Mouse (Mus musculus) mouse trophoblast stem cell (cell line): ENCODE measurements around the gene Ppif.

Experiments used
- in situ Hi-C, 2 experiments: fragments of 300-500 bp; cut with MseI, MboI; formaldehyde crosslinking; loops; 2 replicates in 1 of 2; 3 replicates in 1 of 2; pipeline ENCODE4 v1.15.1; 2025

Ppif gene

DNA sequence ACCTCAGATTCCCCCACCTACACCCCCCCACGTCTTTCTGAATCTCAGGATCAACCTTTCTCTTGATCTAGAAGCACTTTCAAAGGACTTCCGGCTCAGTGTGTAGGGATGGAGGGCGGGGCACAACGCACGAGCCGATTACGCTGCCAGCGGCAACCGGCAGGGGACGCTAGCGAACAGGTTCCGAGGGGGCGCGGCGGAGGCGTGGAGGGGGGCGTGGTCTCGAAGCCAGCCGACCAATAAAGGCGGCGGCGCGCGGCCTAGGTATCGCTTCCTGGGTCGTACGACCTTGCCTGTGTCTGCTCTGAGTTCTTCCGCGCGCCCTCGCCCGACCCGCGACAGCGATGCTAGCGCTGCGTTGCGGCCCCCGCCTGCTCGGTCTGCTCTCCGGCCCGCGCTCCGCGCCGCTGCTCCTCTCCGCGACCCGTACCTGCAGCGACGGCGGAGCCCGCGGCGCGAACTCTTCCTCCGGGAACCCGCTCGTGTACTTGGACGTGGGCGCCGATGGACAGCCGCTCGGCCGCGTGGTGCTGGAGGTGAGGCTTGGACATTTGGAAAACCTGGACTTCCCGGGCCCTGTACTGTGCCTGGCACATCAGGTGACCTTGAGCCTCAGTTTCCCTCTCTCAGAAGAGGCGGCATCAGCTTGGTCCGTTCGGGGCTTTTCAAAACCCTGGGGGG lies at the start of gene Ppif:
Gene Ppif (plus strand): TSS at position 267 of the 681 bp plus-strand sequence.
- in situ Hi-C loops, result no loop called here

DNA sequence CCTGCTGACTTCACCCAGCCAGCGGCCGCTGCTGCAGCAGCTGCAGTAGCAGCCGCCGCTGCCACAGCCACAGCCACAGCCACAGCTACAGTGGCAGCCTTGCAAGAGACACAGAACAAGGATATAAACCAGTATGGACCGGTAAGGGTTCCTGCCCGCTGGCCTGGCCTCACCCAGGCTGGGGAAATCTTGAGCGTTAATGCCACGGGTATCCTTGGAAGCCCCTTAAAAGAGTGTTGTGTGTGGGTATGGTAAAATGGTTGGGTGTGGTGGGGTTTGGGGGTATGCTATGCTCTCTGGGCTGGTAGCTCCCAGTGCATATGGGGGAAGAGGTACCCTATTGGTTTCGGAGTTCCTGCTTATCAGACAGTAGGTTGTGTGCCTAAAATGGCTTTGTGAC lies 48.2 kb upstream of the Ppif start:
- in situ Hi-C loops, result no loop called here

DNA sequence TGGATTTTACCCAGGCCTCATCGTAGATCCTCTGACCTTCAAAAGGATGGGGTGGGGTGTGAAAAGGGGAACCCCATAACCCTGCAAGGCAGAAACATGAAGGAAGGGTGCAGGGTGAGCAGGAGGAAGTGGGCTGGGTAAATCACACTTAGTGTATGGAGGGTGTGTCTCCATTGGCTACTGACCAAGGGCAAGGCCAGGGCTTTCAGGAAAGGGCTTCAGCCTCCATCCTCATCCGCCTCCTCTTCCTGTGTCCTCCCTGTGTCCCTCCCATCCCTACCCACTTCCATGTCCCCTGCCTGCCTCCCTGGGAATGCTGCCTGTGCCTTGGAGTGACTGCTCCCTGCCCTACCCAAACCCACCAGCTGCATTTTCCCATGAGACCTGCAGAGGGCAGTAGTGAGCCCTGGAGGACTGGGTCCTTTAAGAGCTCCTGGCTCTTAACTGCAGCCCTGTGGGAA lies 47.8 kb upstream of the Ppif start:
- in situ Hi-C loops, result no loop called here

DNA sequence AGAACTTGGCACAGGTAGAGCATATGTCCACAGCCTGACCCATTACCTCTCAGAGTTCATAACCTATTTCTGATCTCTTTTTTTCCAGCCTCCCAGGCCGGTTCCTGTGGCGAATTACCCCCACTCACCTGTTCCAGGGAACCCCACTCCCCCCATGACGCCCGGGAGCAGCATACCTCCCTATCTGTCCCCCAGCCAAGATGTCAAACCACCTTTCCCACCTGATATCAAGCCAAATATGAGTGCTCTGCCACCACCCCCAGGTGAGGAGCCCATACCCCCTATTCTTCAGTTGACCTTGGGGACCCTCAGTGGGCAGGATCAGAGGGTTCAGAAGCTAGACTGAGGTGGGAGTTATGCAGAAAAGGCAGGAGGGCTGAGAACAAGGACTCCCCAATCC lies 42.8 kb upstream of the Ppif start:
- in situ Hi-C loops, result no loop called here

DNA sequence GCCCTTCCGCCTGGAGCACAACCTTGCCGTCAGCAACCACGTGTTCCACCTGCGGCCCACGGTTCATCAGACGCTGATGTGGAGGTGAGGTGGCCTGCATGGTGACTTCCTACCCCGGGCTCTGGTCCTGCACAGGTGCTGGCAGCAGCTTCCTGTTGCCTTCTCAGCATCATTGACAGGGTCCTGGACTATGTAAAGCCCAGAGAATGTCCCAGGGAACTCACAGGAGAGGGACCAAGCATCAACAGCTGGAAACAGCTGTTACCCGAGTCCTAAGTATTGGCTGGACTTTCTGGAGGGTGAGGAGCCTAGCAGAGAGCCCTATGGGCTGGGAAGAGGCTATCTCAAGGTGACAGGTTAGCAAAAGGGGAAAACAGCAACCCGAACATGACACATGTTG lies 42.0 kb upstream of the Ppif start:
- in situ Hi-C loops, result no loop called here

DNA sequence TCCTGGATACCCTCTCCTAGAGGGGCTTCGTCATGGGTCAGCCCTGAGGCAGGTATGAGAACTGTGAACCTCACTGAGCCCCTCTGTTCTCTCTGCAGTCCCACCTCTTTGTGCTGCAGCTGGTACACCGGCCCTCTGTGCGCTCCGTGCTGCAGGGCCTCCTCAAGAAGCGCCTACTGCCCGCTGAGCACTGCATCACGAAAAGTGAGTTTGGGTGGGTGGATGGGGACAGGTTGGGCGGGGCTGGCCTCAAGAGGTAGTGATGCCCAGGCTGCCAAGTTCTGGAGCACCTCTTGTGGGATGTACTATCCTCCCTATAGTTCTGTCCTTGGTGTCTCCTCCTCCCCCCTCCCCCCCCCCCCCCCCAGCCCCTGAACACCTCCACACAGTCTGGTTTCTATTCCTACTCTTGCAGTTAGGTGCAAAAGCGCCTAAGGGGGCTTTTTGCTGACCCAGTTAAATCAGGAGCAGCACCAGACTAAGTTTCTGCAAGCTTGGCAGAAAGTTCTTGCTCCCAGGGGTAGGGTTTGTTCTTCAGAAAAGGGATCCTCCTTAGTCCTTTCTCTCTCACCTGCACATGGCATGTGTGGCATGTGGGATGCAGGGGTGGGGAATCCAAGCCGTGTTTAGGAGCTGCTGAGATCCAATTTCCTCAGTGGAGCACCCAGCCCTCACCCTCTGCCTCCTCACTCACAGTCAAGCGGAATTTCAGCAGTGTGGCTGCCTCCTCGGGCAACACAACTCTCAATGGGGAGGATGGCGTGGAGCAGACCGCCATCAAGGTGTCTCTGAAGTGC lies 39.4 kb upstream of the Ppif start:
- in situ Hi-C loops, result no loop called here

DNA sequence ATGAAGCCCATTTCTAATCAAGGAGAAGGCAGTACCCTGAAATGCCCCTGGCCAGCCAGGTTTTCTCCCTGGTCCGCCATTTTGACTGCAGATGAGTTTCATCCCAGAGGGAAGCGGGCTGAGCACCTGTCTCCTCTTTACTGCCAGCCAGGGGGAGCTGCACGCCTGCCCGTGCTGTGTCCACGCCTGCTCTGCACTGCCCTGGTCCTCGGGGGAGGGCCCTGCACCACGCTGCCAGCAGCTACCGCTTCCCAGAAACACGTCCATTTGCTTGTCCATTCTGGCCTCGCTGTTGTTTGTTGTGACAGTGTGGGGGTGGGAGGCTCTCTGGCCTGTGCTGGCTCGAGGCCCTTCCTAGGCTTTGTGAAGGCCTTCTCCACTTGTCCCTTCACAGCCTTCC lies 33.3 kb upstream of the Ppif start:
- in situ Hi-C loops, result no loop called here

DNA sequence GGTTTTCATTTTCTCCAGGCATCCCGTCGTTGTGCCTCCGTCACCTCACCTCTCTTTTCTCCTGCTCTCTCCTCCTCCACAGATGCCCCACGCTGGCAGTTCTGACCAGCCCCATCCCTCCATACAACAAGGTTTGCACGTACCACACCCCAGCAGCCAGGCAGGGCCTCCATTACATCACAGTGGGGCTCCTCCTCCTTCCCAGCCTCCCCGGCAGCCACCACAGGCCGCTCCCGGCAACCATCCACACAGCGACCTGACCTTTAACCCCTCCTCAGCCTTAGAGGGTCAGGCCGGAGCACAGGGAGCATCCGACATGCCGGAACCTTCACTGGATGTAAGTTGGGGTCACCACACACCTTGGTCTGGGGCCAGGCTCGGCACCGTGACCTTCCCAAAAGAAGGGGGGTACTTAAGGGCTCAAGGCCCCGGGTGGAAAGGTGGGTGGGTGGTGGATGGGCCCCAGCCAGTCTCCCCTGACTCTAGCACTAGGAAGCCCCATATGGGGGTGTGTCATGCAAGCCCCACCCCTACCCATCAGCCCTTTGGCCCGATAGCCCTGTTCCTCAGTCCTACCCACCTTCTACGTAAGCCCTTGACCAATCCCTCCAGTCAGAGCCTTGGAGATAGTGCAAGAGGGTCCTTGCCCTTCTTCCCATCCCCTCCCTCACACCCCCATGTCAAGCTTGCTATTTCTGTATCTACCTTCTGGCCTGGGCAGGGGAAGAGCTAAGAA lies 32.6 kb upstream of the Ppif start:
- in situ Hi-C loops, result no loop called here

DNA sequence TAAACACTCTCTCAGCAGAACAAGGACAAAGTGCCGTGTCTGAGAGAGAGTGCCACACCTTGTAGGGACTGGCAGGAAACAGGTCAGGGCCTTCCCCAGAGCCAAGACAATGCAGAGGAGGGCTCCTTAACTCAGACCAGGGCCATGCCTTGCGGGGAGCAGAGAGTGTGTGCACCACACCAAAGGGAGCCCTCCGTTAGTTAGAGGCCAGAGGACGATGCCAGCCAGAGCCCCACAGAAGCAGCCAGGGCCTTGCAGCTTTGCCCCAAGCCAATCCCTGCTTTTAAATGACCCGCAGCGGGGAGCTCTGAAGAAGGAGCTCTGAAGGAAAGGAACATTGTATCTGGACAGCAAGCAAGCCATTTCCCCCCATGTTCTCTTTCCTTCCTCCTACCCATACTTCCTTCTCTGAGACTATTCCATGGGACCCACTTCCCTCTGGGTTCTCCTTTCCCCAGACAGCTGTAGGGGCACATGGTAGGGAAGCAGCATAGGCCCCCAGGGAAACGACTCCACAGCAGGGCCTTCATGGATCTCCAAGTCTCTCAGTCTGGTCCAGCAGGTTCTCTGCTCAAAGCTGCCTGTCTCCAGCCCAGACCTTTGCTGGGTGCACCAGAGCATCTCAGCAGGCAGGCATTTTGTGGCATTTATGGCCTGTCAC lies 30.2 kb upstream of the Ppif start:
- in situ Hi-C loops, result no loop called here

DNA sequence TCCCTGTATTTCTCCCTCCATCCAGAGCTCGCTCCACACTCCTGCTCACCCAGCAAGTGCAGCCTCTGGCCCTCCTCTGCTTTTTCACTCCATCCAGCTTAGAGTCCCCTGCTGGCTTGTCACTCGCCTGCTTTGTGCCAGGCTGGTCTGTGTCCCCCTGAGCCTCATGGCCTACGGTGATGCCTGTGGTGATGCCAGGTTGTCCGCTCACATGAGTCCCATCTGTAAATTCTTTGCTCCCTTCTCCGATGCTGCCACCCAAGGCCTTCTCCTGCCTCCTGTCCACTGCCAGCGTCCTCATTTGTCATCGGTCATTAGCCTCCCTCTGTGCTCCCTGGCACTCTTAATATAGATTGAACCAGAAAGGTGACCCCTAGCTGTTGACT lies 29.7 kb upstream of the Ppif start:
- in situ Hi-C loops, result no loop called here

DNA sequence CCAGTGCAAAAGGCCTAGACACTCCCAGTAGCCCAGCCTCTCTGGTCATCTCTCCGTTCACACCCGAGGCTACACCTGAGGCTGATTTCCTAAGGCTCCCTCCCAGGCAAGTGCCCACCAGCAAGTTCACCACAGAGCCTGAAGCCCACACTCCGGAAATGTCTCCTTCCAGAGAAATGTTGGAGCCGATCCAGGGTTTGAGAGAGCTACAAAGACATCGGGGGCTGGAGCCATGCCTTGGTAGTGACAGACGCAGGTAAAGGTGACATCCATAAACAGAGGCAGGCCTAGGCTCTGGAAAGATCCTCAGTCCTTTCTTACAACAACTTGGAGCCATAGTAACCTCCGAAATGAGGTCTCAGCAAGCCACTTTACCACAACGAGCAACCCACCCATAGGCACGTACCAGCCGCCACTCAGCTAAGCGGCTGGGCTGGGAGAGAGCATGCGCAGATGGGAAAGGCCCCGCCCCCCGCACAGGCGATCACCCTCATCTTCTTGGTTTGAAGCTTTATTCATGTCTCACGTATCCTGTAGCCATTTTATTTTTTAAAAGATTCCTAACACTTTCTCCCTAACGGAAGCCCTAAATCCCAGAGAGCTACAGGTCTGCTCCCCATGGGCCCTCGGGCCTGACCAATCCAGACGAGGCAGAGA lies 28.5 kb upstream of the Ppif start:
- in situ Hi-C loops, result no loop called here

DNA sequence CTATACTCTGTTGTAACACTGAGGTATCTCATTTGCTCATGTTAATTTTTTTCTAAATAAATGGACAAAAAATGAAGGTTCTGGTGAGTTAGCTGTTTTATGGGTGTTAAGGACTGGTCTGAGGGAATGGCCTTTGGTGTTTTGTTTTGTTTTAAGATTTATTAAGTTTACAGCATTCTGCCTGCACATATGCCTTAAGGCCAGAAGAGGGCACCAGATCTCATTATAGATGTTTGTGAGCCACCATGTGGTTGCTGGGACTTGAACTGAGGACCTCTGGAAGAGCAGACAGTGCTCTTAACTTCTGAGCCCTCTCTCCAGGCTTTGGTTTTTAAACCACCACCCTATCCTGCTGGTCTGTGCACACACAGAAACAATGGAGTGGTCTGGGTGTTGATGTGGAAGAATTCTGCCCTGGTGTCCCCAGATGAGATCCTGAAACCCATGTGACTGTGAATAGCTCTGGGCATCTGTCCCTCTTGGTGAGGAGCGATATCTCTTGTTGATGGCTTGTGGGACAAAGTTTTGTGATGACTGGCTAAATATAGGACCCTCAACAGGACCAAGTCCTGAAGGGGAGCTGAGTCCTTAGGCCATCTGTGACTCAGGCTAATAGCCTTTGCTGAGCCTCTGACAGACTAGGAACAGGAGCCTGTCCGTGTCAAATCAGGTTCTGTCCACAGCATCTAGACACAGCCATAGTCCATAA lies 27.1 kb upstream of the Ppif start:
- in situ Hi-C loops, result no loop called here

DNA sequence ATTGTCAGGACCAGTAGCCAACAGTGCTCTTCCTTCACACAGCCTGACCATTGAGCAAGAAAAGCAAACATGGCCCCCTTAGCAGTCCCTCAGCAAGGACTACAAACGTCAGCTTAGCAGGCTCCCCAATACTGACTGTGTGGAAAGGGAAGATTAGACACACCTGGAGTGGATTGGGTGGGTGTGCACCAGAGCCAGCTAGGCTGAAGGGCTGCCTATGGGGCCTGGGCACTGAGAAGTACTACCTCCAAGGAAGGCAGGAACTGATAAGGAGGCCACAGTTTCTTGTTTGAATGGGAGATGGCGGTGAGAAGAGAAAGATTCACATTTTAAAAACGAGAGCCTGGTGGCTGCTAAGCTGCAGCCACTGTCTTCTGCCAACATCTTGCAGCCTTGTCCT lies 26.4 kb upstream of the Ppif start:
- in situ Hi-C loops, result no loop called here

DNA sequence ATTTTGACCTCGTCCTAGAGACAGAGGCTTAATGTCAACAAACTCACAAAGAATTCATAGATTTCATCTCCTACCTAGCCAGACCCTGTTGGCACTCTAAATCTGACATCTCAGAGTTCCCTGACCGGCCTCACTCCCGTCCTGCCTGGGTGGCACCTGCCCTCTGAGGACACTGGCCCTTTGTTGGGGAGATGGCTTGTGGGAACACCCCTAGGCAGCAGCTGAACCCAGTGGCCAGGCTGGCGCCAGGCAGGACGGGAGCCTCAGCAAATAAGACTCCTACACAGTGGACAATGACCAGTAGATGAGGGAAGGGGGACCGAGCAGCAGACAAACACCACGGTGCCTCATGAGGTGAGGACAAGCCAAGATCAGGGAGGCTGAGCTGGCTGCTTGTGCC lies 14.3 kb upstream of the Ppif start:
- in situ Hi-C loops, result no loop called here

DNA sequence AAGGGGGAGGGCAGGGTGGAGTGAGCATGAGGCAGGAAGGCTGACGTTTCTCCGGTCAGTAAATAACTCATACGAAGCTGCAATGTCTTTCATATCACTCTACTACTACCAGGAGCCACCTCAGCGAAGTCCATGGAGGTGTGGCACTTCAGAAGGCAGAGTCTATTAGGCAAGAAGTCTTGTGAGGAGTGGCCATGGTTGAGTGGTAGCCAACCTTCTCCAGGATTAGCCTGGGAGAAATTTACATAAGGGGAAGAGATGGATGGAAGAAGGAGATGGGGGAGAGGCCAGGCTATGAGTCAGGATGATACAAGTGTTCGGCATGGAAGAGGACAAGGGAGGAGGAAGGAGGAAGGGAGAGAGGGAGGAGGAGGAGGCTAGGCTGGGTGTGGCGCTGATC lies 11.9 kb upstream of the Ppif start:
- in situ Hi-C loops, result no loop called here

DNA sequence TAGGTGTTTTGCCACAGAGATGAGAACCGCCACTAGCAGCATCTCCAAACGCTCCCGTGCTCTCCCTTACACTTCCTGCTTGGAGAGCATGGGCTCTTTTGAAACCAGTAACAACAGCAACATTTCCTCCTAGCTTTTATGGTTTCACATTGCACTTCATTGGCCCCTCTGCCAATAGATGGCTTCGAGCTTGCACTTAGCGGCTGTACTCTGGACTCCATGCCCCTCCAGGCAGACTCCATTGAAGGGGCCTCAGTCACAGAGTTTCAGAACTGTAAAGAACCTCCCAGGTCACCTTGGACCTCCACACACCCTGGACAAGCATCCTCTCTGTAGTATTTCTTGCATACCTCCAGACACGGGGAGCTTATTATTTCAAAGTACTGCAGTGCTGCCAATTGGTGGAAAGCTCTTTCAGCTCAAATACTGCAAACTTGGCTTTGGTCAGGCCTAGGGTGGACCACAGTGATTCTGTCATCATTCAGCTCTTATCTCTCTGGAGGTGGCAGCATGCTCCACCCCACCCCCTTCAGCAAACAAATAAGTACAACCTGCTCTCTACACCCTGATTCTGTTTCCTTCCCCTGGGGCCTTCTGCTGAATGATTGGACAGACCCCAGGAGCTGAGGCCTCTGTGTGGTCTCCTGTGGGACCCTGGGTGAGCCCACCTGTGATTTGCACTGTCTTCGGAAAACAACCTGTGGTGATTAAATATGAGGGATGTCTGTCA lies 7.6 kb upstream of the Ppif start:
- in situ Hi-C loops, result no loop called here

DNA sequence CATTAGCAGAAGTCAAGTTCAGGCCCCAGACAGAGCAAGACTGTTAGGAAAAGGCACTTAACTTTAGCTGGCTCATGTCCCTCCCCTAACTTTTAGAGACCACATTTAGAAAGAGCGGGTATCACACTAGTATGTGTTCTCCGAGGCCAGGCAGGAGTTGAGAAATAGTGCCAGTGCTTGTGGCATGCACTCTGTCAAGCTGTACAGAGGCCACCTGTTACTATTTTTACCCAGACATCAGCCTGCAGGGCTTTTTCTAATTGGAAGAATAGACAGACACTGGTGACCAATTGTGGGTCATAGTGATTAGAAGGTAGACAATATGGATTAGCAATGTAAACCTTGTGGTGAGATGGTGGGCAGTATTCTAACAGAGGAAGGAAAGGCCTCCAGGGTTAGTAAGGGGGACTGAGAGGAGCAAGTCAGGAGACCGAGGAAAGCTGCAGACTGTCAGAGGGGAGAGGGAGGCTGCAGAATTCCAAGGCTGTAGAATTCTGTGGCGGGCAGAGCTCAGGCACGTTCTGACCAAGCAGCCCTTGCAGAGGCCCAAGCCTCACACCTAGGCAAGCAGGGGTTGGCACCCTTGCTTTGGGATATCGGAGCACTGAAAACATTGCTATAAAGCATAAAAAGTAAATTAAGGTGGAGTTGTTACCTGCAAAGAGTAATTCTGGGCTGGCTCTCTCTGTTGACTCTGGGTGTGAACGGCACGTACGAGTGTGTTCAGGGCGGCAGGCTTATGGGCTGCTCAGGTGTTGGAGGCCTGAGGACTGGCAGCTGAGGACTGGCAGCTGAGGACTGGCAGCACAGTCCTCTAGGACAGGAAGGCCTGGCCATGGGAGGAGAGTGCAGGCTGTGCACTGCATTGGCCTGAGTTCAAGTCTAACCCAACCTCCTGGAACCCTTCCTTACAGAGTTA lies 6.7 kb upstream of the Ppif start:
- in situ Hi-C loops, result no loop called here

DNA sequence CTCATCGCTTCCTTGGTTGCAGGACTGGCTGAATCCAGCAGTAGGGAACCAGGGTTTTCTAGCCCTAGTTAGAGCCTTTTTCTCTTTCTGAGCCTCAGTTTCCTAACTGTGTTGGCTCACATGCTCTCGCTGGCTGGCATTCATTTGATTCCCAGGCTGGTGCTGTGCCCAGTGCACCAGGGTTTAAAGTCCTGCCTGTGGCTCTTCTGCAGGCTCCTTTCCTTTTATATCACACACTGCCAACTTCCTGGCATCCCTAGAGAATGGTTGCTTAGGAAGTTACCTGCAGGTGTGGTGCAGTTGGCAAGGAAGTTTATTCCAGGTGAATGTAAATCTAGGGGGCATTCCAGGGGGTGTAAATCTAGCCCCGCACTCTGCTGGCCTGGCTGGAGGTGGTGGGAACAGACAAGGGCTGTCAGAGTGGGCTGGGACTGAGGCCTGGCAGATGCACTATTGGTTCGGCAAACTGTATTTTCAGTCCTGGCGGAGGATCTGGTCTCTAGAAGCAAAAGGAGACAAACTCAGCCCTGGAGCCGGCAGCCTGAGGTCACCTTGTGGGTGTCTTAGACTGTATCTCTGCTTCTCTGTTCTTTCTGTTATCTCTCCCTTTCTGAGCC lies 575 bp upstream of the Ppif start:
- in situ Hi-C loops, result no loop called here

DNA sequence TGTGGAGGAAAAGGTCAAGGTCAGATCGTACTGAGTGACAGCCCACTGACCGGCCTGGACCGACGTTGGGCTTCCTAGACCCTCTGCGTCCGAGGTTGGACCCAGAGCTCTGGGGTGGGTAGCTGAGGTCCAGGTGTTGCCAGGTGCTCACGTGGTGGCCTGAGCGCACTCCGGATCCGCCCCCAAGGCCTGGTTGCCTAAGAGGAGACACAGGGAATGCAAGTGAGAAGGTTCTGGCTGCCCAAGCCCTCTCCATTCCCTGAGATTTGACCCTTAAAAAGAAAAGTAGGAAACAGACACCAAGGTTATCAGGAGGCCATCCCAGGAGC lies 579 bp downstream of the Ppif start:
- in situ Hi-C loops, result no loop called here
